Mouse (Mus musculus) bone marrow, adult 2 months (tissue): ENCODE data around the gene Mapkap1. TPM values are rescaled to one million over a fixed set of nuclear protein-coding genes. Genes with fewer than 3 reads are reported as not detected.
A peak's percentile ranks its signal among the peaks of the same experiment; 100 is the strongest.

Source experiments
- H3K27ac ChIP-seq: fragments of 200-500 bp; 2 replicates; pipeline ENCODE4 v1.5.1; 2012; ENCODE audit warnings: low read depth, mild to moderate bottlenecking, control low read depth, inconsistent platforms, low read length; ENCODE audit not compliant: control insufficient read depth, poor library complexity, insufficient read depth
- H3K4me1 ChIP-seq: fragments of 200-500 bp; 2 replicates; pipeline ENCODE4 v1.6.1; 2011; ENCODE audit warnings: low read length; ENCODE audit not compliant: control insufficient read depth, insufficient read depth
- H3K4me3 ChIP-seq: fragments of 200-500 bp; replicated peaks from 2 replicates; pipeline ENCODE3; 2011; ENCODE audit warnings: mild to moderate bottlenecking, low read depth, low read length, control low read depth; ENCODE audit not compliant: control insufficient read depth
- CTCF ChIP-seq: fragments of 200-500 bp; IDR thresholded peaks from 2 replicates; pipeline ENCODE4 v1.5.1; 2011; ENCODE audit warnings: low read length, control low read depth; ENCODE audit not compliant: control insufficient read depth, insufficient read depth
- POLR2A ChIP-seq: fragments of 200-500 bp; IDR thresholded peaks from 2 replicates; pipeline ENCODE4 v1.6.1; 2011; ENCODE audit warnings: low read depth, mild to moderate bottlenecking, control low read depth, low read length, borderline replicate concordance; ENCODE audit not compliant: control insufficient read depth
- WGBS: fragments of 180-500 bp; shearing (Covaris S2); methylation state at CpG from one replicate; pipeline ENCODE4 v1.1.7; 2018; 5-methylcytosine and 5-hydroxymethylcytosine counted together
- polyA plus RNA-seq: library from polyadenylated mRNA; stranded (reverse); fragments of >200 nt; gene quantifications from 2 replicates; pipeline ENCODE4 v1.2.4, GENCODE M21; 2011; ENCODE audit warnings: low replicate concordance; ENCODE audit not compliant: missing spikeins, insufficient read depth, insufficient read length

The Mapkap1 gene
- 20.9 and 42.3 TPM in 2 replicates for polyA plus RNA-seq

GRCm38 (mm10) chr2:34406601-34407464, at the start of gene Mapkap1:
Mapkap1 (plus strand) TSS chr2:34406771.
- Histone ChIP-seq H3K4me3 (peak within 1 kb of the TSS; percentile 93), H3K27ac (peak within 1 kb of the TSS; percentile 76), H3K4me1 (peaks cover 2% of the 10 kb centered on the region)
- TF ChIP-seq POLR2A (peak; percentile 64; the same call in 1 of the 2 replicates), CTCF (no peak)
- under 1% methylated on average over 68 of the region's 68 CpGs for WGBS

GRCm38 (mm10) chr2:34363678-34364077, 42.9 kb upstream of the Mapkap1 start:
- Histone ChIP-seq H3K4me1 (no peaks in the 10 kb centered on the region; the same call in 1 of the 2 replicates), H3K4me3 (no peak overlapping the region), H3K27ac (no peak overlapping the region)
- WGBS = 0% methylated on average over 1 of the region's 1 CpGs
- TF ChIP-seq POLR2A (no peak), CTCF (no peak)

- 76% methylated on average over 2 of the region's 2 CpGs for WGBS
- no peak overlapping the region for H3K4me3 ChIP-seq
- H3K27ac ChIP-seq = no peak overlapping the region
- H3K4me1 ChIP-seq = no peaks in the 10 kb centered on the region
- TF ChIP-seq CTCF (no peak), POLR2A (no peak)
Observed at GRCm38 (mm10) chr2:34367024-34367423, 39.5 kb upstream of the Mapkap1 start.

- no peak overlapping the region for H3K27ac ChIP-seq
- H3K4me3 ChIP-seq = no peak overlapping the region
- no peaks in the 10 kb centered on the region for H3K4me1 ChIP-seq
- 81% methylated on average over 6 of the region's 6 CpGs for WGBS
- no peak for TF ChIP-seq POLR2A
Observed at GRCm38 (mm10) chr2:34368396-34368795, 38.2 kb upstream of the Mapkap1 start.

GRCm38 (mm10) chr2:34370349-34370724, 36.2 kb upstream of the Mapkap1 start:
- WGBS = 75% methylated on average over 7 of the region's 7 CpGs
- Histone ChIP-seq H3K27ac (no peak overlapping the region), H3K4me3 (peak overlapping the region; percentile 24), H3K4me1 (no peaks in the 10 kb centered on the region)
- TF ChIP-seq CTCF = no peak
- no peak for TF ChIP-seq POLR2A

GRCm38 (mm10) chr2:34370725-34371440, 35.7 kb upstream of the Mapkap1 start:
- Histone ChIP-seq H3K4me1 (no peaks in the 10 kb centered on the region), H3K4me3 (peak overlapping the region; percentile 76), H3K27ac (no peak overlapping the region; the same call in 1 of the 2 replicates)
- WGBS = 4% methylated on average over 42 of the region's 42 CpGs
- no peak for TF ChIP-seq POLR2A
- no peak for TF ChIP-seq CTCF

- TF ChIP-seq CTCF = no peak
- no peak; the same call in 1 of the 2 replicates for TF ChIP-seq POLR2A
- Histone ChIP-seq H3K27ac (peak overlapping the region; percentile 92), H3K4me3 (peak overlapping the region; percentile 76), H3K4me1 (no peaks in the 10 kb centered on the region)
- WGBS = 2% methylated on average over 108 of the region's 118 CpGs
Observed at GRCm38 (mm10) chr2:34371441-34372304, 34.9 kb upstream of the Mapkap1 start.
